Mouse (Mus musculus) stomach, postnatal 0 days (tissue): ENCODE measurements at regions not wholly inside any gene's neighbourhood (a gene's known extent, or its start where the extent isn't known, plus 50 kb on each side); places are given as distances from the start of the nearest gene placed in this dataset.

Experiments used
- CTCF ChIP-seq: IDR thresholded peaks from 2 replicates; pipeline ENCODE4 v1.5.1; 2016; ENCODE audit warnings: antibody characterized with exemption, low read depth, mild to moderate bottlenecking, moderate library complexity
- EP300 ChIP-seq: optimal IDR thresholded peaks from 2 replicates; pipeline ENCODE3; 2016; ENCODE audit warnings: antibody characterized with exemption

DNA sequence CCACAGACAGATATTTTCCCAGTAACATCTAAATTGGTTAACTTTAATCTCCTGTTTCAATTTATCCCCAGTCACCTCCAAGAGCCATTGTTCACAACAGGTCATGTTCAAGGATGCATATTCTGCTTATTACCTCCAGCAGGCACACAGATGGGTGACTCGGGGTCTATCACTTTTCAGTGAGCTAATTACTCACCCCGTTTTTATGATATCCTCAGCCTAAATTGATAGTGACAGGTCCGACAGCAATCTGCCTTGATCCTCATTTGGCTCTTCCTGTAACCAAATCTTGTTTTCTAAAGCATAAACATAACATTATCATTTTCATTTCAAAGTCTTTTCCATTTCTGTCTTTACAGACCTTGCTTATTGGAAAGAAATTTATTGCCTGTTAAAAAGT lies 115.4 kb downstream of the Kif2b start:
- TF ChIP-seq EP300 (no peak), CTCF (no peak)
